Mouse (Mus musculus): ENCODE results near the gene Zfp119b.
A peak's percentile ranks its signal among the peaks of the same experiment; 100 is the strongest.
"Not testable (repeated sequence)": the region's sequence is repeated elsewhere in the genome, so short reads cannot be mapped to it uniquely, and the experiment has no call there.

Zfp119b gene

DNA sequence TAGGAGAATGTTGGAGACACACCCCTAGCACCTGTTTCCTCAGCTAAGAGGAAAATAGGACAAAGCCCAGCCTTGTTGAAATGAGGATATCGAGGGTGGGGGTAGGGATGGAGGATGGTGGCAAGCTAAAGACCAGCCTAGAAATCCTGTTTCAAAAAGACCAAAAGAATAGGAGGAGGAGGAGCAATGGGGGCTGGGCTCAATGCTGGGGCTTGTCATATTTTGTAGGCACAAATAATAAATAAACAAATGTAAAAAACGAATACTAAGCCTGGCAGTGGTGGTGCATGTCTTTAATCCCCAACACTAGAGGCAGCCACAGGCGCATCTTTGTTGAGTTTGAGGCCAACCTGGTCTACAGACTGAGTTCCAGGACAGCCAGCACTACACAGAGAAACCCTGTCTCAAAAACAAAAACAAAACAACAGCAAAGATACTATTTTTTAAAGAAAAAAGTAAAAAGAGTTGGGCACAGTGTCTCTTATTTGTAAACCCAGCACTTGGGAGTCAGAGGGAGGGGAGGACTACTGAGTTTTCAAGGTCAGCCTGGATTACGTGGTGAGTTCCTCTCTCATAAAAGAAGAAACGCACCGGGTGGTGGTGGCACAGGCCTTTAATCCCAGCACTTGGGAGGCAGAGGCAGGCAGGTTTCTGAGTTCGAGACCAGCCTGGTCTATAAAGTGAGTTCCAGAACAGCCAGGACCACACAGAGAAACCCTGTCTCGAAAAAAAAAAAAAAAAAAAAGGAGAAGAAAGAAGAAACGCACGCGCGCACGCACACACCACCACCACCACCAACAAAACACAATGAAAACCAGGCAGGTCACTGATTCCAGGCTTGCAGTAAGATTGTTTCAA, 8.7 kb upstream of the Zfp119b start:
- DNase-seq (ENCODE audit: extremely low read depth, insufficient read length, low spot score) = no peak

DNA sequence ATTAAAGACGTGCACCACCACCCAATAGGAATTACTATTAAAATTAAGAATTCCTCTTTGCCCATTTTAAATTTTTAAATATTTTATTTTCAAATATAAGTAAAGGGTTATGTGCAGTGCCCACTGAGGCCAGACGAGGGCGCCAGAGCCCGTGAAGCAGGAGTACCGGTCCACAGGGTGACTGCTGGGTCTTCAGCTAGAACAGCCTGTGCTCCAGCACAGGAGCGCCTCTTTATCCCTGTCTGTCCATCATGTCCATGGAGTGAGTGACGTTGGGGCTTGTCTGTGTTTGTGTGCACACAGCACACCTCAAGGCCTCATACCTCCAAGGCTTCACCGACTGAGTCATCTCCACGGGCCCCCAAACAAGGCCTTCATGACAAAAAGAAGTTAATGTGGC, 7.9 kb upstream of the Zfp119b start:
- DNase-seq (ENCODE audit: extremely low read depth, insufficient read length, low spot score) = peak; percentile 63

DNA sequence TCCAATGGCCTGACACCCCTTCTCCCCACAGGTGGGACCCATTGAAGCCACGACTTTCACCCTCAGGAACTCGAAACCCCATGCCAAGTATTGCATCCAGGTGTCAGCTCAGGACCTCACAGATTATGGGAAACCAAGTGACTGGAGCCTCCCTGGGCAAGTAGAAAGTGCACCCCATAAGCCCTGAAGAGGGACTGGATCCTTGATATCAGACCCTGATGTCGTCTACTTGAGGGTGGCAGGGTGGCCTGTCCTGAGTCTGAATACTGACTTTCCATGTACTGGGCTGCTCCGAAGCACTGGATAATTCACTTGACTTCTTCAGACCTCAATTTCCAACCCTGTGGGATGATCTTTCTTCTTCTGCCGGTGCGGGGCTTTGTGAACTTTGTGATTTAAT, 7.3 kb upstream of the Zfp119b start:
- no peak for DNase-seq (ENCODE audit: extremely low read depth, insufficient read length, low spot score)

DNA sequence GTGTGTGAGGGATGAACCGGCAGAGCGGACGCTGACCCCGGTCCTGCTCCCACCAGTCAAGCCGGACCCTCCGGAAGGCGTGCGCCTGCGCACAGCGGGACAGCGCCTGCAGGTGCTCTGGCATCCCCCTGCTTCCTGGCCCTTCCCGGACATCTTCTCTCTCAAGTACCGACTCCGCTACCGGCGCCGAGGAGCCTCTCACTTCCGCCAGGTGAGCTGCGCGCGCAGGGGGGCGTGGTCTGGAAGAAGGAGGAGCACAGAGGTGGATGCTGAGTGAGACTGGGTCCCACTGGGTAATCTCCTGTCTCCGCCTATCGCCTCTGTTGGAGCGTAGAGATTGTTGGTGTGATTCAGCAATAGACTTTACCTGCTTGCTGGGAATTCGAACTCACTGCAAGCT, 6.8 kb upstream of the Zfp119b start:
- DNase-seq (ENCODE audit: extremely low read depth, insufficient read length, low spot score) = no peak

DNA sequence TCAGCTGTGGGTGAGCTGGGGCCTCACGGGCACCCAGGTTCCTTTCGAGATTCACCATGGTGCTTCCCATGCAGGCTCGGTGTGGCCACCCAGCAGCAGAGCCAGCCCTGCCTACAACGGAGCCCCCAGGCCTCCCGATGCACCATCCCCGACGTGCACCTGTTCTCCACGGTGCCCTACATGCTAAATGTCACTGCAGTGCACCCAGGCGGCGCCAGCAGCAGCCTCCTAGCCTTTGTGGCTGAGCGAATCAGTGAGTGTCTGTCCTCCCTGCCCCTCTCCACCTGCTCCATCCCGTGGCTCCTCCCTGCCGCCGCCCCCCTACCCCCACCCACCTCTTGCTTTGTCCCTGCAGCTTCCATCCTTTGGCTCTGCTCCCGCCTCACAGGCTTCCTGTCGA, 4.9 kb upstream of the Zfp119b start:
- DNase-seq (ENCODE audit: extremely low read depth, insufficient read length, low spot score) = no peak

DNA sequence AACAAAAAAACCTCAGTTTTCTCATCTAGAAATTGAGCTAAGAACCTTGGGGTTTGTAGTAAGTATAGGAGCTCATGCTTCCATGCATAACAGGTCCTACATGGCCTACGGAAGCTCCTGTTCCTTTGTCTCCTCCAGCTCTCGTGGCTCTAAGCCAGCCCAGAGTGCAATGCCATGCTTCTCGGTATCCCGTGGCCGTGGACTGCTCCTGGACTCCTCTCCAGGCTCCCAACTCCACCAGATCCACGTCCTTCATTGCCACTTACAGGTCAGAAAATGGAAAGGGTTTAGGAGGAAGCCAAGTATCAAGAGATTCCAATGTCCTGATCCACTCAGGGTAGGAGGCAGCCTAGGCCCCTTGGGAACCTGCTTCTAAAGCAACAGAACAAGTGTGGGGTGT, 4.5 kb upstream of the Zfp119b start:
- no peak for DNase-seq (ENCODE audit: extremely low read depth, insufficient read length, low spot score)

DNA sequence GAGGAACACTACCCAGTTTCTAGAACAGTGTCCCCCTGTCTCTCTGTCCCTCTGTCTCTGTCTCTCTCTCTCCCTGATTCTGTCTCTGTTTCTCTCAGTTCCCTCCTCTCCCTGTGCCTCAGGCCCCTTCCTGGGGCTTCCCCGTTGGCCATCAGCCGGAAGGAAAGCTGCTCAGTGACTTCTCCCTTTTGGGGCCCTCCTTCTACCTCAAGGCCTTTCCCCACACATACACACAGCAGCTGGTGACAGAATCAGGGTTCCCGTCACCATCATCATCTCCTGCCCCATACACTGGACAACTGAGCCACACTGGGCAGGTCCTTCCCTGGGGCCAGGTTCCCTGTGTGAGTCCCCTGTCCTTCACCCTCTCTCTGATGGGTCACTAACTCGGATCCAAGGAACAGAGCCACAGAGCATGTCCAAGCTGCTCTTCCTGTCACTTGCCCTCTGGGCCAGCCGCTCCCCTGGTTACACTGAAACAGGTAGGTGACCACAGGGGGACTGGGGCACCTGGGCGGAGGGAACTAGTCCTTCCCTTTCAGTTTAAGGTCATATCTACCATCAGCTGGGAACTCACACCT, 3.2 kb upstream of the Zfp119b start, which contains the start of gene Ebi3:
TSS of gene Ebi3 (plus strand) at position 194 of the 581 bp plus-strand sequence.
- no peak for DNase-seq (ENCODE audit: extremely low read depth, insufficient read length, low spot score)

DNA sequence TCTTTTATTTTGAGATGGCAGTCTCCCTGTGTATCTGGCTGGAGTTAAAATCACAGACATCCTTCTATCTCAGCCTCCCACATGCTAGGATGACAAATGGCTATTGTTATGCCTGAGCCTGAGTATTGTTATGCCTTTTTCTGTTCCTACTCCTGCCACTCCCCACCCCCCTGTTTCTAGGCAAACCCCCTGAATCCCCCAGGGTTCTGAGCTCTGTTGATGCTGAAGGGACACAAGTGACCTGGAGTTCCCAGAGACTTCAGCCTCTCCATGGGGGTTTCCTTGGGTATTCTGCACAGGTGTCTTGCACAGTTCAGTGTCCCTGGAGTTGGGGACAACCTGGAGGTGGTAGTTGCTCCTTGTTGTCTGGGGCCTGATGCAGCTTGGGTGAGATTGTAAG, 2.7 kb upstream of the Zfp119b start:
- DNase-seq (ENCODE audit: extremely low read depth, insufficient read length, low spot score) = no peak

DNA sequence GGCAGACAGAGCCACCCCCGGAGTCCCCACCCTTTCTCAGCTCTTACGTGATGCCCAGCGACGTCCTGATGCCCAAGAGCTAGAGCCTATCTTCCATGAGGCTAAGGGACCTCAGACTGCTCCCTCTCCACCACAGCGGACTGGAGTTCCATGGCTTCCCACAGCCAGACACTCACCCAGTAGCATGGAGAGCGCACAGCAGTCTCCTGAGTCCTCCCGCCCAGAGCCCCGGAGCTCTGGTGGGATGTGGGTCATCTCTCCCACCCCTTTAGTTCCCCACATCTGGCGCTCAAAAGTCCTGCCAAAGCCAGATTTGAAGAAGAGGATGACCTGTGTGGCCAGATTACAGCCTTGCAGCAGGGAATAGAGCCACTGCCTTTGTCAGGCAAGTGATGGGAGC, 1.3 kb upstream of the Zfp119b start:
- no peak for DNase-seq (ENCODE audit: extremely low read depth, insufficient read length, low spot score)

DNA sequence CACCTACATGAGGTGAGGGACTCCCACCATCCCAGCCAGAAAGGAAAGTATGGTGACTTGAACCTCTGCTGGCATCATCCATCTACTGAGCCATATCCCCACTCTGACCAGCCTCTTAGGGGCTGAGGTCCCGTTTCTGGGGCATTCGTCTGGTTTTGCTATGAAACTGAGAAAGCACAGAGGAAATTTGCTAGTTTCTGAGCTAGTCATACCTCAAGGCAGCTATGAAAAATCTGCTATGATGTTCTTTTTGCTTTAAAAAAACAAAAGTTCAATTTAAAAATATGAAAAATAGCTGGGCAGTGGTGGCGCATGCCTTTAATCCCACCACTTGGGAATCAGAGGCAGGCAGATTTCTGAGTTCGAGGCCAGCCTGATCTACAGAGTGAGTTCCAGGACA, 653 bp downstream of the Zfp119b start:
- DNase-seq (ENCODE audit: extremely low read depth, insufficient read length, low spot score) = no peak

DNA sequence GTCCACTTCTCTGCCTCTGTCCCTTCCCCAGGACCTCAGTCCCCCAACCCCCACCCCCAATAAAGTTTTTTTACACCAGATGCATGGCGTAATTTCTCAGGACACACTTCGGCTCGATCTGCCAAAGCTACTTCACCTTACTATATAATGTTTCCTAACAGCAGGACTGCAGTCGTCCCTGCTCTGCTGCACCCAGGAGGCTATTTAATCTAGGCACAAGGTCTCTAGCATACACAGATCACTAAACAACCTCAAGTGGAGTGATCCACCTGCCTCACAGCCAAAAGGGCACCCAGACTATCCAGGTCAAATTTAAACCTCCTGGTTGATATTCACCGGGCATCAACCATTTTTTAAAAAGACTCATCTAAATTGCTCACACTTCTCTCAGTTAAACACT, 3.6 kb downstream of the Zfp119b start:
- no peak for DNase-seq (ENCODE audit: extremely low read depth, insufficient read length, low spot score)

DNA sequence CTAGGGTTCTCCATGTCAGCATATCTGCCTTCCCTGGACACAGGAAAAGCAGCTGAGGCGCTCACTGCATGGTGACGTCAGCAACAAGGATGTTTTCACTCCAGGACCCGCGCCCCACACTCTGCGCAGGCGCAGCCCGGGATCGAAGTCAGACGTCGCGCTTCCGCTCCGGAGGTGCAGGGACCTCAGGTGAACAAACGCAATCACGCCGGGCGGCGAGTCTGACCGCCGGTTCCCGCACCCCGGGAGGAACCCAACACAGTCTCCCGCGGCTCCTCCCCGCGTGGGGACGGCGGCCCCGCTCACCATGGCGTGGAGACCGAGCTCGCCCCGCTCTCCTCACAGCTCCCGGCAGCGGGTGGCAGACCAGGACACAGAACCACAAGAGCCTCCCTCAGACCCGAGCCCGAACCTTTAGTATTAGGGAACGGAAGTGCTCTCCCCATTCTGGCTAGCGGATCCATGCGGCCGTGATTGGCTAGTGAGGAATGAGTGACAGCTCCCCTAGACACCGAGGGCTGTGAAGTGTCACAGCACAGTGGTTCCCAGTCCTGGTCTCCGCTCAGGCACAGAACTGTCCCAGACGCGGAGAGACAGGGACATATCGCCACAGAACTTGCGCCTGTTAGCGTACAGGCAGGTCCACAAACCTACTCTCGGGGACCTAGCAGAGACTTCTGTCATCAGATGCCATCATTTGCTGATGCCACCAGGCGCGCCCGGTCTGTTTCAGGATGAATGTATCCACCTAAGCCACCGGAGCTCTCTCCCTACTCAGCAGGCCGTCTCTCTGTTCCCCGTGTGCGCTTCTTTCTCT, 4.2 kb downstream of the Zfp119b start:
- peak; percentile 91 for DNase-seq (ENCODE audit: extremely low read depth, insufficient read length, low spot score)

DNA sequence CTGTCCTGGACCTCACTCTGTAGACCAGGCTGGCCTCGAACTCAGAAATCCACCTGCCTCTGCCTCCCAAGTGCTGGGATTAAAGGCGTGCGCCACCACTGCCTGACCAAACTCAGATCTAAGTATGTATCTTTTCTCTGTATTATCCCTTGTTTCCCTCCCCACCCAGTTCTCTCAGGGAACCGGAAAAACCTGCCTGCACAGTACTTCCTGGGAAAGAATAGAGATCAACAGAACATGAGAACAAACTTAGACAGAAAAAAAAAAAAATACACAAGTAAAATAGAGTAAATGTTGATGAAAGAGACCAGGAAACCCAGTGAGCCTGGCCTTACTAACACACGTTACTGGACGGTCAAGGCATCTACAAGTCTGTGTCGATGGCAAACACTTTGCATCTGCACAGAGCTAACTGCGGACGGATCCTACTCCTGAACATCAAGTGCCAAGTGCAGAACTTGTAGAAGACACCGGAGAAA, 4.9 kb downstream of the Zfp119b start:
- not testable (repeated sequence) for DNase-seq (ENCODE audit: extremely low read depth, insufficient read length, low spot score)

DNA sequence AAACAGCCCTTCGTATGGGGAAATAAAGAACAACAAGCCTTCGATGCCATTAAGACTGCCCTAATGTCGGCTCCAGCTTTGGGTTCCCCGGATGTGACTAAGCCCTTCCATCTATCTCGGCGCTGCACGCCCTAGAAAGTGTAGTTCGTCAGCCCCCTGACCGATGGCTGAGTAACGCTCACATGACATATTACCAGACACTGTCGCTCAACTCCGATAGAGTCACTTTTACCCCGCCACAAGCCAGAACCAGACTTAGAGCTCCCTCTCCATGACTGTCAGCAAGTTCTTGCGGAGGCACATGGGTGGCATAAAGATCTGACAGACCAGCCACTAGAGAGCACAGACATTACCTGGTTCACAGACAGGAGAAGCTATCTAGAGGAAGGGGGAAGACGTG, 16.1 kb downstream of the Zfp119b start:
- no peak for DNase-seq (ENCODE audit: extremely low read depth, insufficient read length, low spot score)

DNA sequence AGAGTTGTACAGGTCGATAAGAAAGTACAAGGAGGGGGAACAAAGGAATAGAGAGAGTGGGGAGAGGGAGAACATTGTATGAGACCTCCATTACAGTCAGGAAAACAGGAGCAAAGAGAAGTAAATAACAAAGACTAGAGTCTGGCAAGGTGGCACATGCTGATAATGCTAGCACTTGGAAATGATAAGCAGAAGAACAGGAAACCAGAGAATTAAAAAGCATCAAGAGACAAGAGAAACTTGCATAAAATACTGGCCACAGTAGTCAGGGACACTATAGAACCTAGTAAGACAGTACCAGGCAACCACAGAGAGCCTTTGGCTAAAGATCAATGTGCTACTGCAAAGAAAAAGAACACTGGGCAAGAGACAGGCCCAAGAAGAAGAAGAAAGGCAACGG, 16.7 kb downstream of the Zfp119b start:
- no peak for DNase-seq (ENCODE audit: extremely low read depth, insufficient read length, low spot score)

DNA sequence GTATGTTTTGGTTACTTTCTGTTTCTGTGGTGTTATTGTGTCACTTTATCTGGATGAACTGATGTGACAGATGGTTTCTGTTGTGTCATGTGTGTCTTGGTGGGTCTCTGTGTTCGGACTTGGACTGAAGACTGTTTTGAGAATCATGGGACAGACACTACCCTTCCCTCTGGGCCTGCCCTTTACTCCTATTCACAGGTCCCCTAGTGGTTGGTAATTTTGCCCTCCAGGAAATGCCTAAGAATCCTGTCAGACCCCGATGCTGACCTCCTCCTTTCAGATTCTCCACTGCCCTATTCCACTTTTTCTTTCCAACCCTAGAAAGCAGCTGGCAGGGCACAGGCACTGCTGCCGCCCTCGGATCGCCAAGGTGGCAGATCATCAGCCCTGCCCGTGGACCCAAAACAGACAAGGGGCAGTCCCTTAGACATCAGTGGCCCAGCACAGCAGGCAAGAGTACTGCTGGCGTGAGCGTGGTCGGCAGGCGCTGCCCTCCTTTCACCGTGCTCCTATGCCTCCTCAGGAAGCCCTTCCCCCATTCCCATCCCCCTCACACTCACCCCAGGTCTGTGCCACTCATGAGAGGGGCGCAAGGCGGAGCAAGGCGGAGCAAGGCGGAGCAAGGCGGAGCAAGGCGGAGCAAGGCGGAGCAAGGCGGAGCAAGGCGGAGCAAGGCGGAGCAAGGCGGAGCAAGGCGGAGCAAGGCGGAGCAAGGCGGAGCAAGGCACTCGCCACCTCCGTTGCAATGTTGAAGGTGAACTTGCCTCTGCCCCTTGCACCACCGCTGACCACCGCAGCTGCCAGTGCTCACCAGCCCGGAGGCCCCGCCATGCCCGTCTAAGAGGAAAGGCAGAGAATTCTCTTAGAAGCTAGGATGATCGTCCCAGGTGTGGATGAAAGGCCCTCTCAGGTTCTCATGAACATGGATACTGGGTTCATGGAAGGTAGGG, 17.5 kb downstream of the Zfp119b start:
- peak; percentile 84 for DNase-seq (ENCODE audit: extremely low read depth, insufficient read length, low spot score)

DNA sequence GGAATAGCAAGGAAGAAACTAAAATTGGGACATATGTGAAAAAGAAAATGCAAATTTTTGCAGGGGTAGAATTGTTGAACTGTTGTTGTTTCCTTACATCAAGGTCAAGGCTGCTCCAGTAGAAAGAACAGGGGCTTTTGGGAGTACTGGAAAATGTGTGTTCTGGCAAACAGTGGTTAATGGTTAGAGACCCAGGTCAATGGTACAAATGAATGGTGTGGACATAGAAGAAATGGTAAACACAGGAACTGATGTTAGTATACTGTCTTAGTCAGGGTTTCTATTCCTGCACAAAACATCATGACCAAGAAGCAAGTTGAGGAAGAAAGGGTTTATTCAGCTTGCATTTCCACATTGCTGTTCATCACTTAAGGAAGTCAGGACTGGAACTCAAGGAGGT, 42.6 kb downstream of the Zfp119b start:
- no peak for DNase-seq (ENCODE audit: extremely low read depth, insufficient read length, low spot score)

DNA sequence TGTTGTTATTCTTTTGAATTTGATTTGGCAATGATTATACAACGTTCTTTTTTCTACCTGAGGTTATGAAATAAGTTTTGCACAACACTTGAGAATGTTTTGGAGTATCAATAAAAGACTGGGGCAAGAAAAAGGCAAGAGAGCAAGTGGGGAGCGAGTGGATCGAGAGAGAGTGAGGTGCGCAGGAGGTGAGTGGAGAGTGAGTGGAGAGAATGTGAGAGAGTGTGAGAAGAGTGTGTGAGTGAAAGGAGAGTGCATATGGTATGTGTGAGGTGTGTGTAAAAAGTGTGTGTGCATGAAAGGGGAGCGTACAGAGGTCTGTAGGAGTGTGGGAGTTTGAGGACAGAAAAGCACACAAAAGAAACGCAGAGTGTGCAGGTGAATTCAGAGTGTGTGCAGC, 45.2 kb downstream of the Zfp119b start:
- DNase-seq (ENCODE audit: extremely low read depth, insufficient read length, low spot score) = no peak

DNA sequence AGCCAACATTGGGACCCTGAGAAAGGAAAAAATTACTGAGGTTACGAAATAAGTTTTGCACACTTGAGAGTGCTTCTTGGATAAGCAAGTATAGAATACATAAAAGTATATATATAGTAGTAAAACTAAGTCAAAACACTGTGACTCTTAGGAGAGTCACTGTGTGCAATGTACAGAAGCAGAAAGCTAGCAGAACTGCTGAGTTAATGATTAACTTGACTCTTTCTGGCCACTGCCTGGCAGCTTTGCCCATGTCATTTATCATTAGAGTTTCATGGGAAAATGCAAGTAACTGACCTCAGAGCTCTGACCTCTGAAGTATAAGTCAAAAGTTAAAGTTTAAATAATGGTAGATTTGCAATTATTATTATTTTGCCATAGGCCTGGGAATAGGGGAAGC, 45.6 kb downstream of the Zfp119b start:
- no peak for DNase-seq (ENCODE audit: extremely low read depth, insufficient read length, low spot score)

DNA sequence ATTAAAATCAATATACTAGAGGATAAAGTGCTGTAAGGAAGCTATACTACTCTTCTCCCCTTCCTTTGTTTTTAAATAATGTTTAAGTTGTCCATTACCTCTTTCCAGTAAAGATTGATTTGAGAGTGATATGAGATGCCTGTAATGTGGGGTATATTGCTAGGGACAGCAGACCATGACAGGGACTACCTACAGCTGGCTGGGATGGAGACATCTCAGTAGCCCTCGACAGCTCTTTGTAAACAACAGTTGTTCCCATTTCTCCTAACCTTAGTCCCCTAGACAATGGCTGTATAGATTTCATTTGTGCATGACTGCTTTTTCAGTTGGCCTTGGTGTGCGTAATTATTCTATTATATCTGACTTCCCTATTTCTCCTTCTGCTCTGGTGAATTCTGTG, 46.2 kb downstream of the Zfp119b start:
- no peak for DNase-seq (ENCODE audit: extremely low read depth, insufficient read length, low spot score)

Data from 3134 (cell line).